Mouse (Mus musculus) ES-Bruce4 (cell line): ENCODE measurements around the gene Kif1a.

Experiments used
- CTCF ChIP-seq: IDR thresholded peaks from one replicate; pipeline ENCODE4 v1.8.1; 2011; ENCODE audit warnings: low read depth, low read length
- POLR2A ChIP-seq: IDR thresholded peaks from one replicate; pipeline ENCODE4 v1.8.1; 2011; ENCODE audit warnings: low read length; ENCODE audit not compliant: insufficient read depth

- TF ChIP-seq CTCF (no peak), POLR2A (no peak)
These were observed 86.6 kb downstream of the Kif1a start for GRCm38 (mm10) chr1:93015136-93015535.
